Mouse (Mus musculus): Measurements from ENCODE around the gene Nprl3.
"Not testable (repeated sequence)": the region's sequence is repeated elsewhere in the genome, so short reads cannot be mapped to it uniquely, and the experiment has no call there.

Gene Nprl3

GRCm38 (mm10) chr11:32223297-32223967 is 44.1 kb downstream of the Nprl3 start:
- DNase-seq: no peak

DNA sequence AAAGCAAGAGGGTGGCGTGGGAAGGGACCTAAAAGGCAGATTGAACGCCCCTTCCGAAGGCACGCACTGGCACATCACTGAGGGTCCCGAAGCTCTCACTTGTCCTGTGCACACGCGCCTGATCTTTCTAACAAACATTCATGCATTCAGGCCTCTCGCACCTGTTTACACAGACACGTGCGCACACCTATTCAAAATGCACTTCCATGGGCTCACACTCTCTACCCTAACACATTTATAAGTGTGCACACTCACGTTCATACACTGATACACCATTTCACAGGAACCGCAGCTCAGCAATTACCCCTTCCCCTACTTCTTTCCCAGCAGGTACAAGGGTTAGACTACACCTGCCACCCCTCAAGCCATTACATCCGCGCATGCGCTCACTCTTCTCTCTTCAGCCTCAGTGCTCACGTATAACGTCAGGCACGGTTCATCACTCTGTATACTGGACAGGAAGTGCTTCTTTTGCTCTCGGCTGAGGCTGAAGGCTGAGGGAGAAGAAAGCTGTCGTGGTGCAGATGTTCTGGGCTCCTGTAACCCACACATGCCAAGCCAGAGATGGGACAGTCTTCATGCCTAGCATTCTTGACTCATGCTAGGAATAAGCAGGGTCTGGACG is 44.8 kb downstream of the Nprl3 start:
- DNase-seq: peak; percentile 54 to 55

DNA sequence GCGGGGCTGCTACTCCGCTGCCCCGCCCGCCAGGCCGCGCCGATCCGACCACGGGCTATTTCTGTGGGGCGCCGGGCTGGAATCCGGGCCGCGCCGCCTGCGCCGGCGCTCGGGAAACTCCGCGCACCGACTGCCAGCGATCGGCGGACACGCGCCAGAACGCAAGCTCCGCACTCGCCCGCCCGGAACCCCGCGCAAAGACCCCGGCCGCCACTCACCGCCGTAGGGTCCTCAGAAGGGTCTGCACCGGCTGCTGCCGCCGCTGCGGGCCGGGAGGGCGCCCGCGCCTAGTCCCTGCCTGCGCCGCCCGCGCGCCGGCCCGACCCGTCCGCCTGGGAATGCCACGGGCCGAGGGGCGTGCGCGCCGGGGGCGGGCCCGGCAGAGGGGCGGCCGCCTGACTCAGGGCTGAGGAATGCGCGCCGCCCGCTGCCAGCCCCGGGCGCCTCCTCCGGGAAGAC is 45.5 kb downstream of the Nprl3 start, which contains the start of gene Rhbdf1:
TSS of gene Rhbdf1 (minus strand) at position 350 of the 459 bp plus-strand sequence.
- DNase-seq: peak; percentile 52 to 67

DNA sequence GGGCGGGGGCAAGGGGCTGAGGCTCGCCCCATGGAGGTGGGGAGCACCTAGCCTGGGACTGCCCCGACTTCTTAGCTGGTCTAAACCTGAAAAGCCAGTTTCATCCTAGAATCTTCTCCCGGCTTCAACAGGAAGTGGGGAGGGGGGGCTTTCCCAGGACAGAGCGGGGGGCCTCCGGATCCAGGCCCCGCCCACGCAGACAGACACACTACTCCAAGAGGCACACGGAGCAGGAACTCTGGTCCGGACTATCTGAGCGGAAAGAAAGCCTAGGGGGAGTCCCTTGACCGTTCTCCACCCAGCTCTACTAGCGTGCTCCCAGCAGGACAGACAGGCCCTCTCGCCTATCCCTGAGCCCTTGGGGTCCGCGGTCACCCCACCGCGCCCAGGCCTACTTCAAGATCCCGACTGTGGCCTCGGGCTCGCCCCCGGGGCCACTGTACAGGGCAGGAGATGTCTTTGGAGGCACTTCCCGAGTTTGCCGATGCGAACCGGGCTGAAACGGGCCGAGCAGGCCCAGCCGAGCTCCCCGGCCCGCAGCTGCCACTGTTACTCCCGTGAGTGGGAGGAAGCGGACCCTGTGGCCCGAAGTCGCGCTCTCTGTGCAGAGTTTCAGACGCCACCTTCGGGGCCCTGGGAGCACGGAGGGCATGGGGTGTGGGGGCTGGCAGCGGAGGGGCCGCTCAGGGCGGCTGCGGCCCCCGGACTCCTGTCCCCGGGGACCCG is 46.1 kb downstream of the Nprl3 start:
- DNase-seq: peak in 1 of 2 experiments; percentile 86

- peak in 1 of 2 experiments; percentile 92 for DNase-seq
These were observed 46.8 kb downstream of the Nprl3 start for GRCm38 (mm10) chr11:32220607-32221224.

GRCm38 (mm10) chr11:32219287-32219686 is 48.2 kb downstream of the Nprl3 start:
- DNase-seq: no peak

GRCm38 (mm10) chr11:32218501-32219050 is 48.9 kb downstream of the Nprl3 start:
- no peak for DNase-seq

DNA sequence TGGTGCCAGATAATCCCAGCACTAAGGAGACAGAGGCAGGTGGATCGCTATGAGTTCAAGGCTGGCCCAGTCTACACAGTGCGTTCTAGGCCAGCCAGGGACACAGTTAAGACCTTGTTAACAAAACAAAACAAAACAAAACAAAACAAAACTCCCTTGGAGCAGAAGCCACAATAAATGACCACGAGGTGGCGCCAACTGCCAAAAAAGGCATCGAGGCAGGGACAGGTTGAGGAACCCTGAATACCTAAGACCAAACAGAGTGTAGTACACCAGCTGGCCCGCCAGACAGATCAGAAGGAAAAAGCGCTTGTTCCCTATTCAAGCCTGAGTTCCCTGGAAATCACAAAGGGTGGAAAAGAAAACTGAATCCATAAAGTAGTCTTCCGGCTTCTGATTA is 50.7 kb downstream of the Nprl3 start:
- peak; percentile 59 to 77 for DNase-seq

GRCm38 (mm10) chr11:32215372-32216162 is 51.9 kb downstream of the Nprl3 start:
- DNase-seq: no peak

GRCm38 (mm10) chr11:32210623-32211022 is 56.9 kb downstream of the Nprl3 start:
- no peak for DNase-seq

GRCm38 (mm10) chr11:32205058-32205873 is 62.2 kb downstream of the Nprl3 start, which contains the start of gene Snrnp25:
Snrnp25 (plus strand) TSS chr11:32205415.
- DNase-seq: peak; percentile 98

GRCm38 (mm10) chr11:32201922-32202685 is 65.4 kb downstream of the Nprl3 start:
- no peak for DNase-seq

DNA sequence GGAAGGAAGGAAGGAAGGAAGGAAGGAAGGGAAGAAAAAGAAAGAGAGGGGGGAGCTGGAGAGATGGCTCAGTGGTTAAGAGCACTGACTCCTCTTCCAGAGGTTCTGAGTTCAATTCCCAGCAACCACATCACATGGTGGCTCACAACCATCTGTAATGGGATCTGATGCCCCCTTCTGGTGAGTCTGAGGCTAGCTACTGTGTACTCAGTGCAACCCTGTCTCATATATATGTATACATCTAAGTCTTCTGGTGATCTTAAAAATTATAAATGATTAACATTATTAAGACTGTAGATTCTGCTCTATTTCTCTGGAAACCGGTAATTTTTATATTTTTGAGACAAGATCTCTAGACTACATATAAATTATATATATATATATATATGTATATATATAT is 66.5 kb downstream of the Nprl3 start:
- not testable (repeated sequence) for DNase-seq

DNA sequence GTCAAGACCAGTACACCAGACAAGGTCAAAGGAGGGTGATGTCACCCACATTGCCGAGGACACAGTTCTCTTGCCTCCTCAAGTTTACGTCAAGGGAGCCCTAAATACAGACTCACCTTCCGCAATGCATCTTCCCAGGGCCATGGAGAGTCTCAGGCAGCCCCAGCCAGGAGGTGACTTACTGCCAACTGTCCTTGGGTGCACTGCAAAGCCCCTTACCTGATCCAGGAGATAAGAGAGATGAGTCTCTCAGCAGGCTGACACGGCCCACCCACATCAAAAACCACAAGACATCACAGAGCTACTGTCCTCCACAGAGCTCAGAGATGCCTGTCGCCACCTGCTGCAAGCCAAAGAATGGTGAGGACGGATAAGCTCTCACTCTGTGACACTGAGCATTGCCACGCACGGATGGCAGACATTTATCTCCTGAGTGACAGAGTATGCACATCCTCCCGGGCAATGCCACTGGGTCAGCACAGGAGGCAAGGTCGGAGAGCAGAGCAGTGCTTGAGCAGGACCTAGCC is 67.4 kb downstream of the Nprl3 start, which contains the start of gene Il9r:
TSS of gene Il9r (minus strand) at position 205 of the 527 bp plus-strand sequence.
- DNase-seq: no peak

- no peak for DNase-seq
These were observed 68.3 kb downstream of the Nprl3 start for GRCm38 (mm10) chr11:32199230-32199629.

DNA sequence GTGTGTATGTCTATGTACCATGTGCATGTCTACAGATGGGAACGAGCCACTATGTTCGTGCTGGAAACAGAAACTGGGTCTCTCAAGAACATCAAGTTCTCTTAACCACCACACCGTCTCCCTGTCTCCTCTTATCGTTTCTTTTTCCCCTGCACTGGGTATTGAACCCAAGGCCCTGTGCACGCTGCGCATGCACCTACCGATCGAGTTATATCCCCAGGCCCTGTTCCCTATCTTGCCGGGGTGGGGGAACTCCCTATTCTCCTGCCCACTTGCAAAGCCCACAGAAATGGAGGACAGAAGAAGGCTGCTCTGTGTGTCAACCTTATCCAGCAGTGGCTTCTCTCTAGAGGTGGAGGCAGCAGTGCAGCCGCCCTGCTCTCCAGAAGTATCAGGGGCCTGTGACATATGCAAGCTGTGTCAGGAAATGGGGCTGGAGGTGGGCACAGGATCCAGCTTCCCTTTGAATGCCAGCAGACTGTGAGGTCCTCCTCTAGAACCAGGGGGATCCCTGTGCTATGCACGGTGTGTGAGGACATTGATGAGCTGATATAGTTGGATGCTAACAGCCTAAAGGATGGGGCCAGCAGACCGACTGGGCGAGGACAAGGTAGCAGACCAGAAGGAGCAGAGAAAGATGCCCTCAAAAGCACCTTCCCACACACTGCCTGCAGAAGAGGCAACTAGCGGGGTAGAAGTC is 69.1 kb downstream of the Nprl3 start:
- no peak for DNase-seq

- no peak for DNase-seq
These were observed 69.7 kb downstream of the Nprl3 start for GRCm38 (mm10) chr11:32197766-32198165.

DNA sequence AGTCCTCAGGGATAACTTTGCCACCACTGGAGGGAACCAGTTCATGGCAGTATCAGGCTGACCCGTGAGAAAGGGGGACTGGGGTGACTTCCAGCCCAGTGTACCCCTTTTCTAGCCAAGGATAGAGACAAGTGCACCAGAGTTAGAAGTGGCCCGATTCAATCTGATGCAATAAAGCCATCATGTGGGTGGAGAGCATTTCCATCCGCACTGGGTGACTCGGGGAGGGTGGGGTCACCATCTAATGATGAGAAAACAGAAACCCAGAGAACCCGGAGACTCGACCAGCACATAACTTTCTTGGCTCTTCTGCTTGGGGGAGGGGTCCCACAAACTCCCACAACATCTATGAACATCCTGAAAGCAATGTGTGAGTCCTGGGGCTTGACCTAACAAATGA is 70.8 kb downstream of the Nprl3 start:
- no peak for DNase-seq

DNA sequence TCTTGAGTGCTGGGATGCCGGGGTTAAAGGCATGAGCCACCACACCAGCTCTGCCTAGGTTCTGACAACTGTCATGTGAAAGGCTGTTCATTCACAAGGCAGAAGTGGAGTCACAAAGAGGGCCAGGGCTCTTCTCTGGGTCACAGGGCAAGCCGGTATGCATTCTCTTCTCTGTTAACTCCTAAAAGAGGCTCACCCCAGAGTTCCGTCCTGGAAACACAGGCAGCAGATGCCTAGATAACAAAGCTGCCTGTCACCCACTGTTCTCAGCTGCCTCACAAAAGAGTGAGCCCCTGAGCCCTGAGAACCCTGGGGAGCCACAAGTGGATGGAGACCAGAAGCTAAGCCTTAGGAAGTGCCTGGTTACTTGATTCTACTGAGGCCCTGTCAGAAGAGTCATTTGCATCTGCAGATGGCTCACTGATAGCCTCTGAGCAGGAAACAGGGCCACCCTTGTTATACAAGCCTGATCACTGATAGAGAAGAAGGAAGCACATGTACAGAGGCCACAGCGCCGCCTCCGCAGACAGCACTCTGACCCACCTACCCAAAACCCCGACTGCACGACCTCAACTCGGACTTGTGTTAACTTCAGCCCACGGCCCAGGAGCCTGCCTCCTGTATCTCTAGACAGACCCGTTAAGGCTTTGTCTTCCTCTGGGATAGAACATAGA is 71.5 kb downstream of the Nprl3 start:
- no peak for DNase-seq

Data from kidney, adult 8-10 months (tissue).